Mouse (Mus musculus): ENCODE data around the gene Bcl6b.

- TF ChIP-seq CTCF (IDR thresholded peaks at IDR 0.05; ENCODE audit: low read depth) (no peak), EP300 (IDR thresholded peaks at IDR 0.05; ENCODE audit: low read depth) (no peak)
Observed at GRCm38 (mm10) chr11:70236717-70237116, 7.1 kb upstream of the Bcl6b start.
